Mouse (Mus musculus): Measurements from ENCODE around the gene Isoc2a.

DNA sequence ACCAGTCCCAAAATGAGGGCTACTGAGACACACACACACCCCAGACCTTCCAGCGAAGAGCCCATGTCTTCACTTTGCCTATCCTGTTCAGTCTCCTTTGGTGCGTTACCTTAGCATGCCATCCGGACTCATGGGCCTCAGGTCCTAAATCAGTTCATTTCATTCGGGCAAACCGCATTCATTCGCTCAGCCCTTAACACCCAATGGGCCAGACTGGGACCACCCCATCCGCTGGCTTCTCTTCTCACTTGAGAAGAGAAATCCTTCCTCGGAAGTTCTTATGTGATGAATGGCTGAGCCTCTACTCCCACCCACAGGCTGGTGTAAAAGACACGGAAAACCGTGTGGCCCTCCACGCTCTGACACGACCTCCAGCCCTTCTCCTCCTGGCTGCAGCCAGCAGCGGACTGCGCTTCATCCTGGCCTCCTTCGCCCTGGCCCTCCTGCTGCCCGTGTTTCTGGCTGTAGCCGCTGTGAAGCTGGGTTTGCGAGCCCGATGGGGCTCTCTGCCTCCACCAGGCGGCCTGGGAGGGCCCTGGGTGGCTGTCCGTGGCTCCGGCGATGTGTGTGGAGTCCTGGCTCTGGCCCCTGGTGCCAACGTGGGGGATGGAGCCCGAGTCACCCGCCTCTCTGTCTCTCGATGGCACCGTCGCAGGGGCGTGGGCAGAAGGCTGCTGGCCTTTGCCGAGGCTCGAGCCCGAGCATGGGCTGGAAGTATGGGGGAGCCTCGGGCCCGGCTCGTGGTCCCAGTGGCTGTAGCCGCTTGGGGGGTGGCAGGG, 46.8 kb downstream of the Isoc2a start:
- no peak for TF ChIP-seq CTCF (conservative IDR thresholded peaks at IDR 0.05; ENCODE audit: low read length)
- no peak for TF ChIP-seq POU5F1 (IDR thresholded peaks at IDR 0.05; ENCODE audit: borderline replicate concordance, low read length)
